Mouse (Mus musculus) brain, embryonic 14.5 days (tissue): ENCODE measurements around the gene Cdk2ap2.

Experiments
- CTCF ChIP-seq: fragments of 200-500 bp; IDR thresholded peaks from 2 replicates; pipeline ENCODE4 v1.5.1; 2012; ENCODE audit warnings: inconsistent platforms, mild to moderate bottlenecking, moderate library complexity, borderline replicate concordance; ENCODE audit not compliant: insufficient read depth, insufficient read length; ENCODE audit errors: extremely low read depth
- POLR2A ChIP-seq: fragments of 200-500 bp; IDR thresholded peaks from 2 replicates; pipeline ENCODE4 v1.6.1; 2012; ENCODE audit warnings: mild to moderate bottlenecking, inconsistent platforms, borderline replicate concordance; ENCODE audit not compliant: poor library complexity, insufficient read depth, insufficient read length, severe bottlenecking; ENCODE audit errors: extremely low read depth

DNA sequence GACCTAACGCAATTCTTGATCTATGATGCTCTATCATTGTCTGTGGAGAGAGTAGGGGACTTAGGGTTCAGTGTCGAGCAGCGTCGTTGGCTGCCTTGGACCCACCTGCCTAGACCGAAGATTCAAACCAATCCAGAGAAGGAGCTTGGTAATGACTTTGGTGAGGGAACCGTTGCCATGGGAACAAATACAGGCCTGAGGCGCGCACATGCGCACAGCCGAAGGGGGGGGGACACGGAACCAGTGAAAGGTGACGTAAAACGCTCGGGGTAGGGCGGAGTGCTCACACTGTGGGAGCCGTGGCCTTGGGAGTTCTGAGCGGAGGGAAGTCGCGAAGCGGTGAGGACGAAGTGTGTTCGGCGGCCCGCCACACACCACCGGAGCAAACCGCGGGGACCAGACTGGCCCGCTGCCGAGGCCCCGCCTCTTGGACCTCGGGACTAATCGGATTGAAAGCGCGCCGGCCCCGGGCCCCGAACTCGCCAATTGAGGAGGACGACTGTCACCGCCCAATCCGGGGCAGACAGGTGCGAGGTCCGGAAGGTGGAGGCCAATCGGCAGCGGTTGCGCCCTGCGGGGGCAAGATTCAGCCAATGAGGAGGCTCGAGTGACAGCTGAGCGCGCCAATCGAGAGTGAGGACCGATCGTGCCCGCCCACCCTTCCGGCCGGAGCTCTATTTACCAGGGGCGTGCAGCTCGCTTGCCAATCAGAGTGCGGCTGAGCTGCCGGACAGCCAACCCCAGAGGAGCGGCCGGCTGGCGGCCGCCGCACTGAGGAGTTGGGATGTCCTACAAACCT lies at the start of gene Cdk2ap2:
- TF ChIP-seq POLR2A (peak; percentile 53; the same call in 1 of the 2 replicates), CTCF (no peak)
